ENCODE assay signal across 11 mouse cellular contexts in the genomic region with DNA sequence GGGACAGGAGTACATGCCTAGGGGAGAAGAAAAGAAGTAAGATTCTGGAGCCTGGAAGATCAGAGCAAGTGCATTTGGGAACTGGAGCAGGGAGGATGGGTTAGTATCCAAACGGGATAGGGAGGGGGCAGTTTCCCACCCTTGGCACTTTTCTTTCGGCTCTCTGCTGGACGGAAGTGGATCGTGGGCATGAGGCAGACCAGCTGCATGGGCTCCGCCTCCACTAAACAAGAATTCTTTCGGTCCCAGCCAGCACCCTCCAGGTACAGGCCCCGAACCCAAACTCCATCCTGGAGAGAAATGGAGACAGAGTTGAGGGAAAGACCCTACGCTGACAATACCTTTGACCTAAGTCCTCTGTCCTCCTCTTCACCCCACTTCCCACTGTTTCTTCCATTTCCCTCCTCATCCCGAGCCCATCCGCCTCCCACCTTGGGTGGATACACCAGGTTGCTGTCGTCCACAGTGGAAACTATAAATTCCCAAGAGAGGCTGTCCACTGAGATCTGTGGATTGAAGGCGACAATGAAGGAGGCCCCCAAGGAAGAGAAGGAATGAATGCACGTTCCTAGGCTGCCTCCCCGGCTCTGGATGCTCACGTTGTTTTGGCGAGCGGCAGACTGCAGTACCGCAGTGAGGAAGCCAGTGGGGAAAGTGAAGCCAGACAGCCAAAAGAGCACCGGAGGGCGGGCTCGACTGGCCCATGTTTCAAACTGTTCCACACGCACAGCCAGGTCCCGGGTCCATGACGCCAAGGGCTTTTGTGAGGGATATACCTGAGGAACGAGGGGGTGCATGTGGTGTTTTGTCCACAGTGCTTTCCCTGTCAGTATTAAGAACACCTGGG. TPM values are rescaled to one million over a fixed set of nuclear protein-coding genes. Genes with fewer than 3 reads are reported as not detected.
A peak's percentile ranks its signal among the peaks of the same experiment; 100 is the strongest.
DNase-seq lines count a peak whose midpoint lies in the region; ATAC-seq and TF ChIP-seq lines count a peak whose summit lies in the region.
"Had no signal": no experiment of that assay in that cellular context is flagged by ENCODE, and none has a peak within 500 bp of the region (broad histone marks: within the 10 kb centered on the region; RNA-seq: fewer than 3 reads in every experiment).

No protein-coding gene starts in this region.

- H3K9ac ChIP-seq in lung, embryonic 14.5 days: no peak overlapping the region
- peak overlapping the region; percentile 53; the same call in 1 of the 2 replicates for H3K9ac ChIP-seq in hindbrain, embryonic 13.5 days
- no peak overlapping the region; the same call in 1 of the 2 replicates for H3K9ac ChIP-seq in midbrain, embryonic 15.5 days

- ATAC-seq in lung, embryonic 14.5 days (ENCODE audit: insufficient read depth): no peak
- ATAC-seq in hindbrain, embryonic 13.5 days (ENCODE audit: low FRiP score): no peak
- no peak for ATAC-seq in midbrain, embryonic 15.5 days (replicated peaks)
- no peak for ATAC-seq in frontal cortex, adult (ENCODE audit: low TSS enrichment)
- ATAC-seq: lung, postnatal 0 days had no signal

- 17% methylated on average over 25 of the region's 25 CpGs for WGBS in lung, embryonic 14.5 days
- 12% methylated on average over 25 of the region's 25 CpGs for WGBS in hindbrain, embryonic 13.5 days
- WGBS in midbrain, embryonic 15.5 days: 6% methylated on average over 25 of the region's 25 CpGs

- no peaks in the 10 kb centered on the region for H3K36me3 ChIP-seq in lung, embryonic 14.5 days (ENCODE audit: insufficient read depth)
- H3K36me3 ChIP-seq in hindbrain, embryonic 13.5 days: no peaks in the 10 kb centered on the region
- H3K36me3 ChIP-seq in midbrain, embryonic 15.5 days (replicated peaks): no peaks in the 10 kb centered on the region

- no peak overlapping the region for H3K27ac ChIP-seq in lung, embryonic 14.5 days (ENCODE audit: low read depth)
- no peak overlapping the region for H3K27ac ChIP-seq in hindbrain, embryonic 13.5 days
- H3K27ac ChIP-seq in midbrain, embryonic 15.5 days: no peak overlapping the region

- H3K4me1 ChIP-seq in lung, embryonic 14.5 days (ENCODE audit: insufficient read depth): peaks cover 6% of the 10 kb centered on the region; the same call in 1 of the 2 replicates
- H3K4me1 ChIP-seq in hindbrain, embryonic 13.5 days (replicated peaks): peaks cover 49% of the 10 kb centered on the region
- H3K4me1 ChIP-seq in midbrain, embryonic 15.5 days: peaks cover 44% of the 10 kb centered on the region

- no peak for TF ChIP-seq CTCF in lung, embryonic 14.5 days (IDR thresholded peaks at IDR 0.05; ENCODE audit: low read depth)

- peak; percentile 48 for DNase-seq in embryo, embryonic 10 days (ENCODE audit: low spot score)
- DNase-seq in embryo, embryonic 9.5 days (ENCODE audit: extremely low spot score): no peak
- no peak for DNase-seq in lung, embryonic 14.5 days
- no peak for DNase-seq in lung, postnatal 14 days
- no peak for DNase-seq in ovary, adult 18-20 months (ENCODE audit: low spot score)
- DNase-seq: kidney, adult 2 months; retina, postnatal 1 day had no signal

- H3K4me2 ChIP-seq in lung, embryonic 14.5 days: peak overlapping the region; percentile 97; the same call in 1 of the 2 replicates
- H3K4me2 ChIP-seq in hindbrain, embryonic 13.5 days: peak overlapping the region; percentile 97
- 0 out of 2 replicates have a peak overlapping the region, but pooled peaks have one; percentile 3 for H3K4me2 ChIP-seq in midbrain, embryonic 15.5 days

- H3K4me3 ChIP-seq in lung, embryonic 14.5 days (ENCODE audit: low read depth, low read length): 0 out of 2 replicates have a peak overlapping the region, but pooled peaks have one; percentile 2
- no peak overlapping the region for H3K4me3 ChIP-seq in hindbrain, embryonic 13.5 days
- no peak overlapping the region for H3K4me3 ChIP-seq in midbrain, embryonic 15.5 days

- no peaks in the 10 kb centered on the region for H3K9me3 ChIP-seq in lung, embryonic 14.5 days (ENCODE audit: low read depth, low read length)
- H3K9me3 ChIP-seq in hindbrain, embryonic 13.5 days: no peaks in the 10 kb centered on the region
- H3K9me3 ChIP-seq in midbrain, embryonic 15.5 days: no peaks in the 10 kb centered on the region

- H3K27me3 ChIP-seq in lung, embryonic 14.5 days (ENCODE audit: insufficient read depth, low read length): peaks cover 19% of the 10 kb centered on the region
- peaks cover 41% of the 10 kb centered on the region for H3K27me3 ChIP-seq in hindbrain, embryonic 13.5 days
- H3K27me3 ChIP-seq in midbrain, embryonic 15.5 days (replicated peaks): peaks cover 31% of the 10 kb centered on the region

RNA-seq across cellular contexts. Expression of gene Kdm6b, which starts 7.9 kb away (rescaled TPM):
- 22.9 and 24.4 TPM in 2 replicates for polyA plus RNA-seq in lung, embryonic 14.5 days (2014; fragmentation: Nextera tagmentation; extraction: Ambion mirVana)
- polyA plus RNA-seq in hindbrain, embryonic 13.5 days (2015; fragmentation: Nextera tagmentation; extraction: Ambion mirVana): 50.6 and 51.3 TPM in 2 replicates
- 41.3 and 45.3 TPM in 2 replicates for polyA plus RNA-seq in midbrain, embryonic 15.5 days (2015; fragmentation: Nextera tagmentation; extraction: Ambion mirVana)

RNA-seq across cellular contexts. Expression of gene Tmem88, which starts 23.3 kb away (rescaled TPM):
- polyA plus RNA-seq in lung, embryonic 14.5 days (2014; fragmentation: Nextera tagmentation; extraction: Ambion mirVana): 37.5 and 39.1 TPM in 2 replicates
- polyA plus RNA-seq in hindbrain, embryonic 13.5 days (2015; fragmentation: Nextera tagmentation; extraction: Ambion mirVana): 7.1 and 8.7 TPM in 2 replicates
- 6.5 and 7.0 TPM in 2 replicates for polyA plus RNA-seq in midbrain, embryonic 15.5 days (2015; fragmentation: Nextera tagmentation; extraction: Ambion mirVana)

RNA-seq across cellular contexts. Expression of gene Cyb5d1, which starts 25.9 kb away (rescaled TPM):
- polyA plus RNA-seq in lung, embryonic 14.5 days (2014; fragmentation: Nextera tagmentation; extraction: Ambion mirVana): 26.8 and 27.2 TPM in 2 replicates
- 34.9 and 35.5 TPM in 2 replicates for polyA plus RNA-seq in hindbrain, embryonic 13.5 days (2015; fragmentation: Nextera tagmentation; extraction: Ambion mirVana)
- 32.7 and 33.5 TPM in 2 replicates for polyA plus RNA-seq in midbrain, embryonic 15.5 days (2015; fragmentation: Nextera tagmentation; extraction: Ambion mirVana)

RNA-seq across cellular contexts. Expression of gene Naa38, which starts 26.1 kb away (rescaled TPM):
- 169 and 173 TPM in 2 replicates for polyA plus RNA-seq in lung, embryonic 14.5 days (2014; fragmentation: Nextera tagmentation; extraction: Ambion mirVana)
- polyA plus RNA-seq in hindbrain, embryonic 13.5 days (2015; fragmentation: Nextera tagmentation; extraction: Ambion mirVana): 103 and 105 TPM in 2 replicates
- polyA plus RNA-seq in midbrain, embryonic 15.5 days (2015; fragmentation: Nextera tagmentation; extraction: Ambion mirVana): 96.8 and 101 TPM in 2 replicates

RNA-seq across cellular contexts. Expression of gene Chd3, which starts 52.1 kb away (rescaled TPM):
- 57.3 and 59.9 TPM in 2 replicates for polyA plus RNA-seq in lung, embryonic 14.5 days (2014; fragmentation: Nextera tagmentation; extraction: Ambion mirVana)
- polyA plus RNA-seq in hindbrain, embryonic 13.5 days (2015; fragmentation: Nextera tagmentation; extraction: Ambion mirVana): 92.4 and 93.5 TPM in 2 replicates
- polyA plus RNA-seq in midbrain, embryonic 15.5 days (2015; fragmentation: Nextera tagmentation; extraction: Ambion mirVana): 98.2 and 102 TPM in 2 replicates

Comparison
In these comparisons a context has a peak if more than half of its experiments do, and no peak if none do; other contexts are left out.
1. H3K4me2 ChIP-seq: peak in every context shown above with its lines; median percentile 97 in lung, embryonic 14.5 days; 97 in hindbrain, embryonic 13.5 days; 3 in midbrain, embryonic 15.5 days.